Mouse (Mus musculus): ENCODE measurements around the gene Hdac6.

DNA sequence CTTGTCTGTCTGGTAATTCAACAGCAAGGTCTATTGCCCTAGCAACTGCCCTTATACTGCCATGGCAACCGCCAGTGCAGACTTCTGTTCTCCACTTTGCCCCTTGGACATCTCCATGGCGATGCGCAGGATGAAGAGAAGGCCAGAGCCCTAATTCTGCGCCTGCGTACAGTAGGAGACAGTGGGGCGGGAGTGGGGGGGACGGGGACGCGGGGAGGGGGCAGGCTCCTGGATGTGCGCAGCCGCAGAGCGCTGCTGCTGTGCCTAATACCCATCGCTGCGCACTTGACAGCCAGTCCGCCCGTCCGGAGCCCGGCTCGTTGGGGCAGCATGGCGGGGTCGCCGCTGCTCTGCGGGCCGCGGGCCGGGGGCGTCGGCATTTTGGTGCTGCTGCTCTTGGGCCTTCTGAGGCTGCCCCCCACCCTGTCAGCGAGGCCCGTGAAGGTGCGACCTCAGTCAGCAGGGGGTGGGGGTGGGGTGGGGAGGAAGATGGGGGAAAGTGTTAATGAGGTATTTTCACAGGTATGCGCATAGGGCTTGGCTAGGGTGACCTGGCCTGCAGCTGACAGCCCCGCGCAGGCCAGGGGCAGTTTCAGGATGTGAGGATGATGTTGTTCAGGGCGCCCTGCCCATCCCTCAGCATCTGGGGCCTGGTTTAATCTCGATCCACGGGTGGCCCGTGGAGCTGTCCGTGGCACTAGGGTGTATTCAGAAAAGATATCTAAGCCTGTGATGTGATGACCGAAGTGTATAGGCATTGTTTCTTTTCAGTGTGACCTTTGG lies 27.9 kb downstream of the Hdac6 start, which contains the start of gene Pcsk1n:
- no peak for TF ChIP-seq POLR2A (IDR thresholded peaks at IDR 0.05; ENCODE audit: low read depth, low read length)
- no peak for TF ChIP-seq CTCF (conservative IDR thresholded peaks at IDR 0.05; ENCODE audit: insufficient read depth, insufficient read length, low read depth, low read length)
